Mouse (Mus musculus) lung, postnatal 10 days (tissue): ENCODE measurements around the gene Cela3a.
"Not testable (repeated sequence)": the region's sequence is repeated elsewhere in the genome, so short reads cannot be mapped to it uniquely, and the experiment has no call there.

ENCODE experiments used
- DNase-seq: peaks from one replicate; pipeline ENCODE4 v3.0.0; 2021

The Cela3a gene

GRCm38 (mm10) chr4:137412185-137412709 is 2.7 kb upstream of the Cela3a start:
- DNase-seq: not testable (repeated sequence)

DNA sequence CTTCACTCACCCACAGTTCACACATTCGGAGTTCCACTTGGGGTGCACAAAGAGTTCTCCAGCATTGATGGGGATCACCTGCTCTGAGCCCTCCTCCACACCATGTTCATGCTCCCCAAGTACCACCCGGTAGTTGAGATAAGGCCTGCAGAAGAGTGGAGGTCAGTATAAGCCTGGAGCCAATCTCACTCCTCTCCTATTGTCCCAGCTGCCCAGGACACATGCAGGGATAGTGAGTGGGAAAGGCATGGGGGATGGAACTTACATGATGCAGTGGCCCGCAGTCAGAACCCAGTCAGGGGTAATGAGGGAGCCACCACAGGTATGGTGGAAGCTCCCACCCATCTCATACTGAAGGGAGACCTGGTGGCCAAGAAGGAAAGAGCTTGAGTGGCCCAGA is 4.0 kb downstream of the Cela3a start:
- DNase-seq: no peak

DNA sequence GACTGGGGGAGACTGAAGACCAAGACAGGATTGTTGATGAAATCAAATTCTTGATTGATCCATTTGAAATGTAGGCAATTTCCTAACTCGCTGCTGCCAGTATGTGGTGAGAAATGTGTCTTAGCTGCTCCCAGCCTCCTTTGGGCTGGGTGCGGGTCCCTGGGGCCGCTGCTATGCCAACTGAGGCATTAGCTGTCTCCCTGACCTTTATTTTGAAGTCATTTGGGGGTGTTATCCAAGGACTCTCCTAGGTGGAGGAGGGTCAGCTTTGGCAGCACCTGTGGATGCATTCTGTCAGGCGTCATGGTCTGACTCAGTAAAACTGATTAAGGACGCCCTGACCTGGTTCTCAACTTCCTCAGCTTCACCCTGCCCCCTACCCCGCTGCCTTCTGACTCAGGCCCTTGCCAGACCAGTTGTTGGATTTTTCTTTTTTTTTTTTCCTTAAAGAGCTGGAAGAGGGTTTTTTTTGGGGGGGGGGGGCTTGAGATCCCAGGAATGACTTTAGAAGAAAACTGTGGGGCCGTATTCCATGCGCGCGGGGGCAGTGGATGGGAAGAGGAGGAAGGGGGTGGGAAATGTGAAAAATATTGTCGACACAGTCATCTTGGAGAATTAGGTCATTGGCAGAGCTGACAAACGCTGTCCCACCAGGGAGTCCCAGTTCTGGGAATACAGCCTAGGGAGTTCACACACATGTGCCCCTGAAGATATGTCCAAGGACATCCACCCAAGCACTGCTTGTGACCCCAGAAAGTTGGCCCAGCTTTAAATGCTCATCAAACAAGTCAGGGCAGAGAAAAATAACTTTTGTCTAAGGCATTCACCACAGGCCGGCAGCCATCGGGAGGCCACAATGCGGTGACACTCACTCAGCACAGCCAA is 12.7 kb downstream of the Cela3a start:
- DNase-seq: peak; percentile 49

DNA sequence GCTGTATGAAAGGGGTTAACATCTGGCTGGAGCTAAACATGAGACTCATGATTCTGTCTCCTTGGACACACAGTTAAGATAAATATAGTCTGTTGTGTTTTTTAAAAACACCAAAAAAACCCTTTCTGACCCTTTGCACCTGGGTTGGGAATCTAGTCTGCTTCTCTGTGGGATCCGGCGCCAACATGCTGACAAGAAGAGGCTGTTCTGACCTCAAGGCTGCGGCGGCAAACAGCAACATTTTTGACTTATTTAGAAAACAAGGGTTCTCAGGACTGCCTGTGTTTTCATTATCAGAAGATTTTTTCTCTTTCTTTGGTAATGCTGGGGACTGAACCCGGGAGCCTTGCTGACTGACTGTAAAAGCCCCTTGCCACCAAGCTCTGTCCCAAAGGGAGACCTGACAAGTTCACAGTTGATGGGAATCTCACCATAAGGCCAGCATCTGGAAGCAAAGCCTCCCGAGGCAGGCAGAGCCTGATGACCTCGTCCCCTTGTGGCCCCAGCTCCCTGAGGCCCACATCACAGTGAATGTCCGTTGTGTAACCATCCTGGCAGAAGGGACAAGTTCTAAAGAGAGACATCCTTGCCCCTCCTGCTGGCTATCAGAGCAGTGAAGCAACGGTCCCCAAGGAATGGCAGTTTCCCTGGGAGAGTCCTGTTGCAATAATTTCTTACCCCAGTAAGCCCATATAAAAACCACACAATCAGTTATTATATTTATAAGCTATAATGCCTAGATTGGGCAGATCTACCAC is 16.0 kb downstream of the Cela3a start:
- DNase-seq: peak; percentile 26

GRCm38 (mm10) chr4:137392874-137393273 is 16.7 kb downstream of the Cela3a start:
- no peak for DNase-seq

GRCm38 (mm10) chr4:137391287-137391686 is 18.3 kb downstream of the Cela3a start:
- no peak for DNase-seq

DNA sequence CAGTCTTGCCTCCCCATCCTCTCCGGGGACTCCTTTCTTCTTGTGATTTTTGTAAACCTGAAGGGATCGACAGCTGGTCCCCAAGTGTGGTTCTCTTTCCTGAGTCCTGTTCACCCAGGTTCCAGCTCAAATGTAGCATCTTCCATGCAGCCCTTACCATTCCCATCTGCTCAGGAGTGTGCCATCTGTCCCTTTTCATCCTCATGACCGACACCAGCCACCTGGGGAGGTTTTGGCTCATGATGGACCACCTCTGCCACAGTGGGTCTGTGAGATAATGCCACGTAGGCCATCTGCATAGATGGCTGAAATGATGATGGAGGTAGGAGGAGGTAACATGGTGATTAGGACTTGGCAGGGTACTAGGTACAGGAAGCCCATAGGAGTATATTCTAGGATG is 19.4 kb downstream of the Cela3a start:
- DNase-seq: no peak

GRCm38 (mm10) chr4:137388983-137389382 is 20.6 kb downstream of the Cela3a start:
- peak; percentile 60 for DNase-seq

DNA sequence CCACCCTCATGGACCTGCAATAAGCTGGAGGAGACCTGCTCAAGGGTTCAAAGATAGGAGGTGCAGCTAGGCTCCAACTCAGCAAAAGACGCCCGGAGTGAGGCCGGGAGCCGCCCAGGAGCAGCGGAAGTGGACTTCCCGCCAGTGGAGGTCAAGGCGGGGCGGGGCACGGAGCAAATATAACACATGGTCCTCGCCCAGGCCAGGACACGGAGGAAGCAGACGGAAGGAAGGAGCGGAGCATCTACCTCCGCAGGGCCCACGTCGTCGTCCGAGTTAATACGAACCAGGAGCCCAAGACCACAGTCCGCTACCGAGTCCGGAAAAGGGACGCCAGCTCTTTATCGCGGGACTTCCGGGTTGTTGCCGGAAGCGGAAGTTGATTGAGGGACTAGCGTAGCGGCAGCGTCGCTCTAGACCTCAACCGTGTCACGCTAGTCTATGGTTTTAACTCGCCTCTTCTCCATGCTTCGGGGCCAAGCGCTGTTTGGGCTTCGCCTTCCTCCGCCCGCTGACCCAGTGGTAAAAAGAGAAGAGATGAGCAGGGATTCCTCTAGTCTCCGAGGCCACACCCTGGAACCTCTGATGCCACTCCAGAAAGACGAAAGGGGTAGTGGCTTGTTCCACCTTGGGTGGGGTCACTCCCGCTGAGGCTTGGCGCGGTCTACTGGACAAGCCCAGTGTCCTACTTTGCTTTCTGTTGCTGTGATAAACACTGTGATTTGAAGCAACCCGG is 21.4 kb downstream of the Cela3a start:
- DNase-seq: peak; percentile 91

DNA sequence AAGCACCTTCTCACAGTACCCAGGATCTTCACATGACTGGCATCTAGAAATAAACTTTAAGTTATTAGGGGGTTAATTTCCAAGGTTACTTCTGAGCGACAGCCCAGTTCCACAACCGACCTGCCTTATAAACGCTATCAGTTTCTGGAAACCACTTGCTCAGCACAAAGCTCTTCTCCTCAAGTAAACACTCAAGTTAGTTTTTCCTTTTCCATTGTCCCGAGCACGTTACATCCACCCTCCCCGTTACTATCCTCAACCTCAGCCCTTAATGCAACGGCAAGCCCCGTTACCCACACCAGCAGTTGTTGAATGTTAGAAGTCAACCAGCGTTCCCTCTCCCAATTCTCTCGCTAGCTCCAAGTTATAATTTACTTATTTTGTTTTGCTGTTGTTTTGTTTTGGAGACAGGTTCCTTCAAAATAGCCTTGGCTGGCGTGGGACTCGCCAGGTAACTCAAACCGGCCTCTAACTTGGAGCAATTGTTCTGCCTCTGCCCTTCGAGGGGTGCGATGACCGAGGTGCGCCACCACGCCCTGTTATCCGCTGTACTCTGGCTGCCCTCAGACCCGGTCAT is 22.0 kb downstream of the Cela3a start:
- DNase-seq: peak; percentile 10

DNA sequence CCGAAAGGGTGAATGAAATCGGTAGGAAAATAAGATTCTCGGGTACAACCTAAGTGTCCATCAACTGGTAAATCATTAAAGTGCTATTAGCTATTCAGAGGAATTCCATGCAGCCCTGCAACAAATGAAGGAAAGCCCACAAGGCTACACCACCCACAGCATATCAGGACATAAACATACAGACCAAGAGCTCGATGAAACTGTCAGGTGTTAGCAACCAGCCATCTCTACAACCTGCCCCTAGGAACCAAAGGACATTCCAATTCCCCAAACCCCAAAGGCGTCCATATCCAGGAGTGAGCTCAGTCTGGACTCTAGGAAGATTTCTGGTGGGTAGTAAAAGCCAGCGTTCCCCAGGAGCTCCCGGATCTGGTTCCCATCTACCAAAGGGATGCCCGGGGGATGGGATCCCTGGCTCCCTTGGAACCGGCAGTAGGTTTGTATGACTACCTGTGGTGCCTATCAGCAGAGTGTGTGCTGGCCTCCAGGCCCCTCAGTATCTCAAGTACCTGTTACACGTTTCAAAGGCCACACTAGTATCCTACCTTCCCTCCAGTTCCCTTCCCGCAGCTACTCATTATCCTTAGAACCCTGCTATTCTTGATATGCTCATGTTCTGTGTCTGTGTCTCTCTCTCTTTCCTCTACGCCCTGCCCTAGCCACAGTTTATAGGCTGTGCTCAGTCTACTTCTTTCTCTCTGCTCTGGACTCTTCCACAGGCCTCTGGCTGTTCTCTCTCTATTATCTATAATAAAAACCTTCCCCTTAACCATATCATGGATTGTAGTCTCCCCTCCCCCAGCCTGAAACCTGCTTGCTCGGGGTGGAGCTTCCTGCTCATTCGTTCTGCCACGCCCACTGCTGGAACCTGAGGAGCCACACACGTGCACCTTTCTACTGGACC is 28.6 kb downstream of the Cela3a start:
- no peak for DNase-seq

GRCm38 (mm10) chr4:137379713-137380255 is 29.8 kb downstream of the Cela3a start:
- no peak for DNase-seq

GRCm38 (mm10) chr4:137379085-137379484 is 30.5 kb downstream of the Cela3a start:
- no peak for DNase-seq

GRCm38 (mm10) chr4:137377526-137378304 is 31.9 kb downstream of the Cela3a start:
- no peak for DNase-seq

DNA sequence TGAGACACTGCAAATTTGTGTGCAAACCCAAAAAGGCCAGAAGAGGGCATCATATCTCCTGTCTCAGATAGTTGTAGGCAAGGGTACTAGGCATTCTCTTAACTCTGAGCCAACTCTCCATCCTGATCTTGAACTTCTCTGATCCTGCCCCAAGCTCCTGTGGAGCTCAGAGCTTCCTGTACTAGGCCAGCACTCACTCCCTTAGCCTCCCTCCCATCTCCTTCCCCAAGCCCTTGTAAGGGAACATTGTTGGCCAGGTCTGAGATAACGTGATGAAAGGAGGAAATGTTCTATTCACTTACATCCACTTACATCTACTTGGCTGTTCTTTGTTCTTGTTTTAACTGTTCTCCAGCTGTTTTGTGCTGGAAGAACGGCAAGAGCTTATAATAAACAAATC is 32.8 kb downstream of the Cela3a start:
- no peak for DNase-seq

GRCm38 (mm10) chr4:137375314-137376278 is 34.0 kb downstream of the Cela3a start:
- DNase-seq: peak; percentile 49

DNA sequence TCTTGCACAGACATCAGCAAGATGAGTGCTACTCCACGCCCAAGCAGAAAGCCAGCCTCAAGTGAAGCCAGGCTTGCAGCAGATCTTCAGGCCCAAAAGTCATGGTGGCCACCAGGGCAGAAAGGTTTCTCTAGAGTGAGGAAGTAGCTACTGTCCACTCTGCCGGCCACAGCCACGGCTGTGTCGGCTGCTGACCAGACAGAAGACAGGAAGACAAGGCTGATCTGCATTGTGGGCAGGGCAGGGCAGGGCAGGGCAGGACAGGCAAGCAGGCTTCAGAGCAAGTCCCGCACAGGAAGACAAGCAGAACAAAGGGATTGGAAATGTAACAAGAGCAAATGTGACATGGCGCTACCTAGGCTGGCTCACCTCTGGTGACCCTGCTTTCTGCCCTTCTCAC is 35.9 kb downstream of the Cela3a start:
- DNase-seq: peak; percentile 57

DNA sequence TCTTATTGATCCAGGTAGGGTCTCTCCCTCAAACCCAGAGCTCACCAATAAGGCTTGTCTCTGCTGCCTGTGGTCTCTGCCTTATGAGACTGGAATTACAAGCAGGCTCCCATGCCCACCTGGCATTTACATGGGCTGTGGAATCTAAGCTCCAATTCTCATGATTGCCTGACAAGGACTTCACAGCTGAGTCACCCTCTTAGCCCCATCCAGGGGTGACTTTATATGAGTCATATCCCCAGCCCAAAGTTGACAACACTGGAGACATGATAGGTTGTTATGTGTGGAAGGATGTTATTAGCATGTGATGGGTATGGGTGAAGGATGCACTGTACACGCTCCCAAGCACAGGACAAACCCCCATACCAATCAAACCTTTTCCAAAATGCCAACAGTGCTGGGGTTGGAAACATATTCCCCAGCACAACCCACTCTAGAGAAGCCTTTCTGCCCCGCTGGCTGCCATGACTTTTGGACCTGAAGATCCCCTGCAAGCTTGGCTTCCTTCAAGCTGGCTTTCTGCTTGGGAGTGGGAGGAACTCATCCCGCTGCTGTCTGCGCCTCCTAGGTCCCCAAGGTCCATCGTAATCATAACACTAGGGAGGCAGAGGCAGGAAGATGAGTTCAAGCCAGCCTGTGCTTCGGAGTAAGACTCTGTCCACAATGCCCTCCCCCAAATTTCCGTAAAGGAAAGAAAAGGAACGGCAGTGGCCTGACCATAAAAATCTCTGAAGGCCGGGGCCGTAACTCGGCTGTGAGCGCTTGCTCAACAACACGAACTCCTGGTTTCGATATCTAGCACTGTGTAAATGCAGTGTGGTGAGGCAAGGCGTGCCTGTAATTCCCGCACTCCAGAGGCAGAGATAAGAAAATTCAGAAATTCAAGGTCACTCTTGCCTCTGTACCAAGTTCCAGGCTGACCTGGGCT is 37.7 kb downstream of the Cela3a start:
- no peak for DNase-seq
